Mouse (Mus musculus) layer of hippocampus, postnatal 10 days (tissue): ENCODE results near the gene 4930486L24Rik. TPM values are rescaled to one million over a fixed set of nuclear protein-coding genes. Genes with fewer than 3 reads are reported as not detected.
"Not testable (repeated sequence)": the region's sequence is repeated elsewhere in the genome, so short reads cannot be mapped to it uniquely, and the experiment has no call there.

Experiments
- DNase-seq, 2 experiments: peaks; one replicate each; pipeline ENCODE4 v3.0.0; 2021; ENCODE audit warnings: low spot score in 2 of 2
- long read RNA-seq: library from polyadenylated mRNA; stranded (forward); transcript quantifications from one replicate; pipeline ENCODE4 v2.0.0, GENCODE M21; 2023
- total RNA-seq, 2 experiments: library from RNA; stranded (reverse); gene quantifications; 2 replicates each; pipeline ENCODE4 v1.2.3; 2021

Gene 4930486L24Rik
- not detected for total RNA-seq
- long read RNA-seq, partial matches to known transcripts, result 0 of 1 reads
- long read RNA-seq, other reads (novel, unspliced or antisense), result 0 of 1 reads

DNA sequence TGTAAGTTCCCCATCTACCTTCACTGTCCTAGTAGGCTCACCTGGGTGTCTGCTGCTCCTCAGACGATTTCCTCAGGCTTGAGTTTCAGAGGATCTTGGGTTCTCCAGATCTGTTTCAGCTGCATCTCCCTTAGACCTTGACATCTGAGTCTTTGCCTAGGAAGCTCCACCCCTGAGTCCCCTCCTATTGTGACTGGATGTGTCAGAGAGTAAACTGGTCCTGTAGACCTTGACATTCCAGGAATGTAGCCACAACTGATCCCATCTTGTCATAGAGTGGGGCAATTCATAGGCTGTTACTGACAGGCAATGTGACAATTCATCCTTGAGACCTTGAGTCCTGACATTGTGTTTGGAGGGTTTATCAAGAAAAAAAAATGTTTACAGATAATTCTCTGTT is at the start of gene 4930486L24Rik:
Gene 4930486L24Rik (minus strand): TSS at position 195 of the 400 bp plus-strand sequence.
- DNase-seq, result no peak

DNA sequence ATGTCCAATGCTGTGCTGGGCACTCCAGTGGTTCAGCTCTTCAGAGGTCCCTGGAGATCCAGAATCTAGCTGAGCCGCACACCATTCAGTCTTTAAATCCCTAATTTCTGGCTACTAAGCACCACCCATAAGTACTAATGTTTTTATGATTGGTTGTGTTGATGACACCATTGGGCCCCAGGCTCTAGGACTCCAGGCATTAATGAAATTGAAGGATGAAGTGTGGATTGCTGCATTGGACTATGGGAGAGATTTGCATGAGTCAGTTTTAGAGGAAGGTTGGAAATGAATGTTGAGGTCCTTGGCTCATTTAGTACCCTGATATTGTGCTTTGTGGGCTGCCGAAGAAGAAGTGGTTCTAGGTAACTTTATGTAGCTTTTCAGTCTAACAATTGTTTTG is 40.5 kb upstream of the 4930486L24Rik start, which contains the start of gene Tpbpb:
Gene Tpbpb (minus strand): TSS at position 101 of the 400 bp plus-strand sequence.
- not testable (repeated sequence) for DNase-seq

DNA sequence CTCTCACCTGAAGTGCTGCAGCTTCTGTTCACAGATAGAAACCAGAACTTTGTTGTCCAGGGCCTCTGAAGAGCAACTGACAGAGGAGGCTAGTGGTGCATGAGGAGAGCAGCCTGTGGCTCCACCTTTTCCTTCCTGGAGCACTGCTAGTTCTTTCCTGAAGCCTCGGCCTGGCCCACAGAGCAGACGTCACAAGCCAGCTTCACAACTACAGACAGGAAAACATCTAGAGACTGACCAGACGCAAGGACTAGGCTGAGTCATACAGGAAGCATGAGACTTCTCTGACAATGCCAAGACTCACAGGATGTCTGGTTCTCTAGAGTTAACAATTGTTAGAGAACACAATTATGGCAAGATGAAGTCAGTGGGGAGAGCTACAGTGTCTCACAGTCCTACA is 33.1 kb upstream of the 4930486L24Rik start, which contains the start of gene Ctla2b:
Gene Ctla2b (minus strand): TSS at position 120 of the 400 bp plus-strand sequence.
- no peak for DNase-seq

DNA sequence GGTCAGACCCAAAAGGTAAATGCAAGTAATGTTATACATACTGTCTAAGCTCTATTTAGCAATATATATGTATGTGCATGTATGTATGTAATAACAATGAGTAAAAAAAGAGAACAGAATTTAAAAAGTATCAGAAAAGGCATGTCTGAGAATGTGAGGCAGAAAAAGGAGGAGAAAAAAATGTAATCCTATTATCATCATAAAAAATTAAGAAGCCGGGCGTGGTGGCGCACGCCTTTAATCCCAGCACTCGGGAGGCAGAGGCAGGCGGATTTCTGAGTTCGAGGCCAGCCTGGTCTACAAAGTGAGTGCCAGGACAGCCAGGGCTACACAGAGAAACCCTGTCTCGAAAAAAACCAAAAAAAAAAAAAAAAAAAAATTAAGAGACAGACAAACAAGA is 32.5 kb upstream of the 4930486L24Rik start, which contains the start of gene Gm49392:
Gene Gm49392 (minus strand): TSS at position 101 of the 400 bp plus-strand sequence.
- not testable (repeated sequence) for DNase-seq

DNA sequence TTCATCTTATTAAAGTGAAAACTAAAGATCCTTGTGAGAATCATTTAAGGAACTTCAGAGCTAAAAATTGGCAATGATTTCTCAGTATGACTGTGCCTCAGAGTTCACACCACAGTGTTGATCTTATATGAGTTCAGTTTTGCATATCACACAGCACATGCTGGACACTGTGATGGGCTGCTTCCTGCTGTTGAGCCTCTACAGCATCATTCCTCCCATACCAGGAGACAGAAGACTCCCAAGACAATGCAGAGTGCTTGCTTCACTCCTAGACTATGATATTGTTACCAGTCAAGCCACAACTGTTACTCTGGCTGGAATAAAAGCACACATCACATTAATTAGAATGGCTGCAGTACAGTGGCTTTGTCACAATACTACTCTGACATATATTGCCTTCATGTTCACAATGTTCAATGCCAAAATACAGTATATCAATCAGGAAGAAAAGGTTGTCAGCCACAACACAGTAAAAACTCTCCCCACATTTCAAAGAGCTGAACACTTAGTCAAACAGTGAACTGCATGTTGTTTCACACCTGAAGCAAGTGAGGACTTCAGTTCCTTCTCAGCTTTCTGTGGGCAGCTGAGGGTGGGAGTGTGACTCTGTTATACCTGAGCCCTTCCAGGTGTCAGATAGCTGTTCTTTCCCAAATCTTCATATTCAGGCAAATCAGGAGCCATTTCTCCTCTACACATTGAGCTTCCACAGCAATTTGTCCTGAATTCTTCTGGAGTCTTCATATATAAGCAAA is 31.3 kb upstream of the 4930486L24Rik start:
- DNase-seq, result no peak

DNA sequence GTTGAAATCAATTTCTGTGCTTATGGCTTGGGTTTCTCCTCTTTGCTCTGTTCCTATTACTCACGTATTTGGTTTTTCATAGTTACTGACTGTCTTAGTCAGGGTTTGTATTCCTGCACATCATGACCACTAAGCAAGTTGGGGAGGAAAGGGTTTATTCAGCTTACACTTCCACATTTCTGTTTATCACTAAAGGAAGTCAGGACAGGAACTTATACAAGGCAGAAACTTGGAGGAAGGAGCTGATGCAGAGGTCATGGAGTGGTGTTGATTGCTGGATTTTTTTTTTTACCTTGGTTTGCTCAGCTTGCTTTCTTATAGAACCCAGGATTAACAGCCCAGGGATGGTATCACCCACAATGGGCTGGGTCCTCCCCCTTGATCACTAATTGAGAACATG is 28.0 kb upstream of the 4930486L24Rik start:
- no peak for DNase-seq

DNA sequence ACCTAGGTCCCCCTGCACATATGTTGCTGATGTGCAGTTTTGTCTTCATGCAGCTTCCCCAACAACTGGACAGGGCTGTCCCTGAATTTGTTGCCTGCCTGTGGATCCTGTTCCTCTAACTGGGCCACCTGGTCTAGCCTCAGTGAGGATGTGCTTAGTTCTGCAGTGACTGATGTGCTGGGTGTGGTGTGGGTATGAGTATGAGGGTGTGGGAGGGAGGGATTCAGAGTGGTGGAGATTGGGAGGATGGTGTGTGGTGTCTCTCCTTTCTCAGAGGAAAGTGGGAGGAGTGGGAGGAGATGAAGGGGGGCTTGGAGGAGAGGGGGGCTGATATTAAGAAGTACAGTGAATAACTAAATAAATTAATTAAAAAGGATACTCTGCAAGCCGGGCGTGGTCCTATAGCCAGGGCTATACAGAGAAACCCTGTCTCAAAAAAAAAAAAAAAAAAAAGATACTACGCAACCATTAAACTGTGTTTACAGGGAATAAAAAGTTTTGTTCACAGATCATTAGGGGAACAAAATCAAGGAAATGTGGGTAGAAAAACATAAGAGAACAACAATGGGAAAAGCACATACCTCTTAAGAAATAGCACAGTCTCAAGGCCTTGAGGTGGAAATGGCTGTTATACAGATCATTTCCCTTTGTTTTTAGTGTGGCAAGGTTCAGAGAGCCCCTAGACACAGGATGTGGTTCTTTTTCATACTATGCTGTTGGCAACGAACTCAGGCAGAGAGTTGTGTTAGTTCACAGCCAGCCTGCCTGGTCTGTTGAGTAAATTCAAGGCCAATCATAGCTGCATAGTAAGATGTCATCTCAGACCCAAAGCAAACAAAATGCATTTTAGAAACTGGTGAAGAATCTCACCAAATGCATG is 15.8 kb downstream of the 4930486L24Rik start:
- no peak for DNase-seq

DNA sequence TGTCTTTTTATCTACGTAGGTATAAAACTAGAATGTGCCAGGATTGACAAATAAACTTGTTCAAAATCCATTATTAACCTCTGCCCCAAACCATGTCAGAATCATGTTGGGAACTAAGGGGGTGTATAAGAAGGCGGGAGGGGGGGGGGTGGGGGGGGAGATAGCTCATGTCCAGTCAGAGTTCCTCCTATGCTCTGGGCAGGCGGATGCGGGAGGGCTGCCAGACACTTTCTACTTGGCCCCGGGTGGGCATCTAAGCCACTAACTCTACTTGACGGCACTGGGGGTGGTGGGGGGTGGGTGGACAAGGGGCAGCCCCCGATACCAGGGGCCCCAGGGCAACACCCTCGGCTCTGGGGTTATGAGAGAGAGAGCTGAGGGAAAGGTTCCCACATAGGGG is 21.1 kb downstream of the 4930486L24Rik start:
- no peak for DNase-seq

DNA sequence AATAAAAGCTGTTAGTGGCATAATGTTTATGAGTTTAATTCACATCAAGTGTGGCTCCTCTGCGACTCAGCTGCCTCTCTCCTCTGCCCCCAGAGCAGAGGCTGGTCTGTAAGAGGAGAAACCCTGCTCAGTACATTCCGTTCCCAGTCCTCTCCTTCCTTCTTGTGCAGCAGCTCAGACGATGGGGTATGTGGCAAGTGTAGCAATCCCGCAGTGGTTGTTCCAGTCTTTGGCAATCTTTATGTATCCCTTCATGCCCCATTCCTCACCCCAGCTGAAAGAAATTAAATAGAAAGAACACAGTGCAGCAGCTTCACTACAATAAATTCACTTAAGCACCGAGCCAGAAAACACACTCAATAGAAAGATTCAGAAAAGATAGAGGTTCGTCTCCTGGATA is 21.6 kb downstream of the 4930486L24Rik start:
- no peak for DNase-seq

DNA sequence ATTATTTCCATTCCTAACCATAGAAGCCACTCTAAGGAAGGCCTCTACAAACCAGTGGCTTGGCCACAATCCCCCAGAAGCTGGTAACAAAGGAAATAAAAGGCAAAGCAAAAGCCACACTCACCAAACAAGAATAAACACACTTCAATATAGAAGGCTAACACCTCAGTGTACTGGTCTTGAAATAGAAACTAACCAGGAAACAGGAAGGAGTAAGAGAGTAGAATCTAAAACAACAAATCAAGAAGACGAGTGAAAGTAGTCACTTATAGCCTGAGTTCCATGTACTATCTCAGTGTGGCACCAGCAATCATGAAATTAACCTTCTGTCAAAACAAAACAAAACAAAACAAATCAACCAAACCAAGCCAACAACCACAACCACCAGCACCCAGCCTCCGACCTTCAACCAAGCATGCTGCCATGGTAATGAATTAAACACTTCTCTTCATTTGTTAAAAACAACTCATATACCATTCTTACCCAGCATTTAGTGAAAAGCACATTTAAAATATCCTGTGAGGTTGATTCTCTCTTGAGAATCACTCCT is 24.8 kb downstream of the 4930486L24Rik start:
- no peak for DNase-seq

DNA sequence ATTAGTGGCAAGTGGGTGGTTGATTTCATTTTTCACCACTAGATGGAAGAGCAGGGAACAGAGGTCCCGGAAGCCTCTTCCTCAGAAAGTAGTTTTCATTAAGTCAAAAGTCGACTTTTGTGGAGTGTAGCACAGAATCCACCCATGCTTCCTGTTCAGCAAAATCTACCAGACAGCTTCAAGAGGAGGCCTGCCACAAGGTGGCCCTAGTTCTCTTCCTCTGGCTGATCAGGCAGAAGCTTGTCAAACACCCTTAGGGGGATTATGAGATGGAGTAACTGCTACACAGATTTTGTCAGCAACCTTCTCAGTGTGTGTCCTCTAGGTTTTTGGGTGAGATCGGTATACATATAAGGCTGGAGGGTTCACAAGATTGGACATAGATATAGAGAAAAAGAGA is 38.2 kb downstream of the 4930486L24Rik start:
- no peak for DNase-seq

DNA sequence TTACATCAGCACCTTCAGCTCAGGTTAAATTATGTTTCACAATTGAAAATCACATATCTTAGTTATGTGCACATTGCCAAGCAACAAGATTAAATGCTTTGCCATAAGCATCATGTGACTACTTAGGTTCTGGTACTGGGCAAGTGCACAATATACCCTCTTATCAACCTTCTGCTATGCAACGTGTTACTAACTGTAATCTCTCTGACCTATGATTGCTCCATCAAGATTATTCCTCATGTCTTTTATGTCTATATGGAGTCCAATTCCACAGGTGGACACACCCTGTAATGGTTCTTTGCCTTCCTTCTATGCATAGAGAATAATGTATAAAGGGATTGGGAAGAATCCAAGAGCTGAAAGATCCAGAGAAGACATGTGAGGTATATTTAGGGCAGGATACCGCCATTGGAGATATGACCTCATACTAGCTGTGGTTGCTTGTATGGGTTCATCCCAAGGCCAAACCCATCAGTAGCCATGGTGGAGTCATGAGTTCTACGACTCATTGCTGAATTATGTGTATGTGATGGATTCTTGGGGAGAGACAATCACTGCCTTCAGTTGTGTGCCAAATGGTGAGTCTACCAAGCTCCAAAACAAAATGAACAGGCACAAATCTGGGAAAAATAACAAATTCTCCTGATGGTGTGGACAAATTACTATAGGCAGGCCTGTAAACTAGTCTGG is 43.6 kb downstream of the 4930486L24Rik start:
- DNase-seq, result no peak

DNA sequence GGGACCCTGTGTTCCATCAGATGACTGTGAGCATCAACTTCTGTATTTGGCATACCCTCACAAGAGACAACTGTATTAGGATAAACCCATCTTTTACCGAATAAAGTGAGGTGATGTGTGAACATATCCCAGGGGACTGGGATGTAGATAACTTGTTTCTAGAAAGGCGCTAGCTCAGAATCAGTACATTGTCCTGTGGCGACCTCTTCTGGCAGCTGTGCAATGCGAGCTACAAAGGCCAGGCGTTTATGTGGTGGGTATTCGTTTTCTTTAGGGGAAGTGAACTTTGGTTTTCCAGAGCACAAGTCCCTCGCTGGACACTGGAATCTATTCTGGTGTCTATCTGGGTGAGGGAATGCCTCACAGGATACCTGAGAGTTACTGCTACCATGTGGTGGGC is 44.8 kb downstream of the 4930486L24Rik start:
- peak; percentile 51 to 67 for DNase-seq

DNA sequence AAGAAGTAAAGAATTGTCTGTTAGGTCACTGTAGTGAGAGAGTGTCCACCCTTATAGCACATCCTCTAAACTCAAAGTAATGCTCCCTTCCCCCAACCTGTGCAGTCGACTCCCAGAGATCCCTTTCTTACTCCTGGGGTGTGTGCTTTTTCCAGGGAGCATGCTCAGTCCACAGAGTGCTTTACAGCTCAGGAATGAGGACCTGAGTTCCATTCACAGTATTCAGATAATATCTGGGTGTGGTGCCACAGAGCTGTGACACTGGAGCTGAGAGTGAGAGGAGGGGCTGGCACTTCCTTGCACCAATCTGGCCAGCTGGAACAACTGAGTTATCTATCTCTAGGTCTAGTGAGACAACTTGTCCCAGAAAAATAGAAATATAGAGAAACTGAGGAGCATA is 50.6 kb downstream of the 4930486L24Rik start:
- no peak for DNase-seq

DNA sequence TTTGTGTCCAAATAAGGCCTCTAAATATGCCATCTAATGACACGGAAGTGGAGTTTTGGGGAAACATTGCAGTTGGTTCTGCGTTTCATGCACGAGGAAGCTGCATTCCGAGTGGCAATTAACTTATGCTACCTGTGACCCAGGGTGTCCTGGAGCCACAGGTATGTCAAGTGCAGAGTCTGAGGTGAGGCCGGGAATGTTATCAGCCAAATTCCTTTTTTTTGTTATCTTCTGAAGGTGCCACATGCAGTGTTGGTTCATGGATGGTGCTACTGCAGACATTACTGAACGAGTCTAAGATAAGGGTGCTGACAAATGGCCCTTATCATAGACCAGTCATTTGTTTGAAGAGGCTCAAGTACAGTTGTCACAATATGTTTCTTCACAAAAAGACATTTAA is 51.5 kb downstream of the 4930486L24Rik start:
- no peak for DNase-seq

DNA sequence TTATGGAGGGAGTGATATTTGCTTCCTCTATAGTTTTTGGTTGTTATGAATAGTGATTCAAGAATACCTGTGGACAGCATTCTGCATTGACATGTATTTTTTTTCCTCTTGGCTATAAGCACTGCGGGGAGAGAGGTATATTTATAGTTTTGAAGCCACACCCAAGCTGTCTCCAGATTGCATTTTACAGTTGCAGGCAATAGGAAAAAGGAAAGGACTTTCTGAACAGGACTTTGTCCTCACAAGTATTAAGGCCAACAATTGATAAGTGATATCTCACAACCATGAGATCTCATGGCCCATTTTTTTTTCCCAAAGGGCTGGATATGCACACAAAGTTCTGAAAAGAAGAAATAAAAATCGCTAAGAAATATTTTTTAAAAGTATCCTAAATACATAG is 54.6 kb downstream of the 4930486L24Rik start:
- DNase-seq, result no peak

DNA sequence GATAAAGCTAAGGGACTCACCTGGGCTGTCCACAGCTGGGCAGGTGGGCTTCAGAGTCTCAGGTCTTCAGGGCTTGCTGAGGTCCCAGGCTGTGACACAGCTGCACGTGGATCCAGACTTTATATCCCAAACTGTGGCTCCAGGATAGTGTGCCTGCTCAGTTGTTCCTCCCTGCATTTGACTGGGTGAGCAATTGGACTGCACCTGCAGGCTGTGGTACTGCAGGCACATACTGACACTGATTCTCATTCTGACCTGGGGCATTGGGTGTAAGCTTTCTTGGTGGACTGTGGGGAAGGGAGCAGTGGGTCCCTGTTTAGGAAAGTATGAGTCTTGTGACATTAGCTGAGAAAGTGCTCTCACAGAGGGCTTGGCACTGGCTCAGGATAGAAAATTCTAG is 61.5 kb downstream of the 4930486L24Rik start, which contains the start of gene Ctsll3:
Gene Ctsll3 (minus strand): TSS at position 101 of the 400 bp plus-strand sequence.
- DNase-seq, result no peak
